Mouse (Mus musculus) kidney, embryonic 16.5 days (tissue): ENCODE results near the gene Gm14403. TPM values are rescaled to one million over a fixed set of nuclear protein-coding genes. Genes with fewer than 3 reads are reported as not detected.
"Not testable (repeated sequence)": the region's sequence is repeated elsewhere in the genome, so short reads cannot be mapped to it uniquely, and the experiment has no call there.

Source experiments
- ATAC-seq: fragments of 200-750 bp; cut with Nextera tagmentation; 2 replicates; pipeline ENCODE4 v1.8.0; 2017; ENCODE audit warnings: moderate TSS enrichment; ENCODE audit not compliant: low FRiP score, low TSS enrichment
- H3K27ac ChIP-seq: fragments of 300-500 bp; sonication (generic); 2 replicates; pipeline ENCODE4 v1.5.1; 2014; ENCODE audit warnings: low read length
- H3K27me3 ChIP-seq: fragments of 300-500 bp; sonication (generic); 2 replicates; pipeline ENCODE4 v1.6.1; 2014; ENCODE audit warnings: low read length, control low read depth, mixed read lengths; ENCODE audit not compliant: insufficient read depth
- H3K36me3 ChIP-seq: fragments of 300-500 bp; sonication (generic); 2 replicates; pipeline ENCODE4 v1.6.1; 2014; ENCODE audit warnings: low read length, control low read depth, mixed read lengths; ENCODE audit not compliant: insufficient read depth
- H3K4me1 ChIP-seq: fragments of 300-500 bp; sonication (generic); 2 replicates; pipeline ENCODE4 v1.6.1; 2014; ENCODE audit warnings: low read length, control low read depth, mixed read lengths; ENCODE audit not compliant: insufficient read depth
- H3K4me2 ChIP-seq: fragments of 300-500 bp; sonication (generic); replicated peaks from 2 replicates; pipeline ENCODE4 v1.6.1; 2014; ENCODE audit warnings: low read depth, low read length
- H3K4me3 ChIP-seq: fragments of 300-500 bp; sonication (generic); 2 replicates; pipeline ENCODE4 v1.5.1; 2014; ENCODE audit warnings: mild to moderate bottlenecking, low read length
- H3K9ac ChIP-seq: fragments of 300-500 bp; sonication (generic); replicated peaks from 2 replicates; pipeline ENCODE4 v1.6.1; 2014; ENCODE audit warnings: low read length
- H3K9me3 ChIP-seq: fragments of 300-500 bp; sonication (generic); 2 replicates; pipeline ENCODE4 v1.6.1; 2016; ENCODE audit warnings: low read length, control low read depth
- WGBS: fragments of 180-500 bp; shearing (Covaris S2); extraction: QIAGEN DNeasy Blood & Tissue Kit; methylation state at CpG from one replicate; pipeline ENCODE4 v1.1.7; 2014; 5-methylcytosine and 5-hydroxymethylcytosine counted together
- polyA plus RNA-seq: library from polyadenylated mRNA; unstranded; fragments of >200 nt; fragmentation: Nextera tagmentation; extraction: Ambion mirVana; gene quantifications from 2 replicates; pipeline ENCODE4 v1.2.1, GENCODE M21; 2015

Gm14403 gene
- polyA plus RNA-seq, 1 experiment from 2014 or later = 8.8 TPM

GRCm38 (mm10) chr2:177513991-177514479 is 16.0 kb downstream of the Gm14403 start:
- WGBS = 89% methylated on average over 4 of the region's 4 CpGs
- not testable (repeated sequence) for H3K4me2 ChIP-seq, H3K9me3 ChIP-seq, H3K27ac ChIP-seq, H3K27me3 ChIP-seq, H3K9ac ChIP-seq, ATAC-seq, H3K36me3 ChIP-seq, H3K4me1 ChIP-seq, H3K4me3 ChIP-seq

GRCm38 (mm10) chr2:177517746-177518145 is 19.7 kb downstream of the Gm14403 start:
- H3K27ac ChIP-seq, H3K27me3 ChIP-seq, H3K9ac ChIP-seq, H3K36me3 ChIP-seq, ATAC-seq, H3K4me1 ChIP-seq, H3K9me3 ChIP-seq, H3K4me3 ChIP-seq, H3K4me2 ChIP-seq: not testable (repeated sequence)
- WGBS = 86% methylated on average over 9 of the region's 9 CpGs

- H3K4me2 ChIP-seq, H3K27ac ChIP-seq, H3K36me3 ChIP-seq, ATAC-seq, H3K4me3 ChIP-seq, H3K9ac ChIP-seq, H3K27me3 ChIP-seq, H3K4me1 ChIP-seq: not testable (repeated sequence)
- WGBS = 84% methylated on average over 7 of the region's 7 CpGs
- peaks cover 10% of the 10 kb centered on the region for H3K9me3 ChIP-seq
Measured at GRCm38 (mm10) chr2:177518354-177518753, 20.3 kb downstream of the Gm14403 start.

GRCm38 (mm10) chr2:177518960-177519359 is 20.9 kb downstream of the Gm14403 start:
- H3K4me1 ChIP-seq, H3K4me2 ChIP-seq, ATAC-seq, H3K36me3 ChIP-seq, H3K9ac ChIP-seq, H3K27ac ChIP-seq, H3K9me3 ChIP-seq, H3K4me3 ChIP-seq, H3K27me3 ChIP-seq: not testable (repeated sequence)
- 85% methylated on average over 1 of the region's 1 CpGs for WGBS

GRCm38 (mm10) chr2:177520035-177520434 is 22.0 kb downstream of the Gm14403 start:
- 77% methylated on average over 8 of the region's 8 CpGs for WGBS
- Histone ChIP-seq H3K9ac (no peak overlapping the region), H3K4me2 (no peak overlapping the region), H3K27ac (no peak overlapping the region), H3K27me3 (no peaks in the 10 kb centered on the region), H3K9me3 (peaks cover 6% of the 10 kb centered on the region), H3K36me3 (no peaks in the 10 kb centered on the region), H3K4me1 (no peaks in the 10 kb centered on the region), H3K4me3 (no peak overlapping the region)
- ATAC-seq = no peak

- WGBS = 92% methylated on average over 19 of the region's 20 CpGs
- no peak for ATAC-seq
Measured at GRCm38 (mm10) chr2:177523061-177523460, 25.0 kb downstream of the Gm14403 start.

GRCm38 (mm10) chr2:177523674-177524073 is 25.7 kb downstream of the Gm14403 start:
- not testable (repeated sequence) for H3K36me3 ChIP-seq, H3K4me2 ChIP-seq, H3K27me3 ChIP-seq, H3K4me3 ChIP-seq, ATAC-seq, H3K9me3 ChIP-seq, H3K4me1 ChIP-seq, H3K27ac ChIP-seq, H3K9ac ChIP-seq
- 91% methylated on average over 6 of the region's 6 CpGs for WGBS

More at GRCm38 (mm10) chr2:177523061-177523460, 25.0 kb downstream of the Gm14403 start:
- no peak overlapping the region for H3K27ac ChIP-seq
- no peak overlapping the region for H3K4me2 ChIP-seq
- H3K4me1 ChIP-seq = no peaks in the 10 kb centered on the region
- H3K4me3 ChIP-seq = no peak overlapping the region
- H3K9ac ChIP-seq = no peak overlapping the region
- no peaks in the 10 kb centered on the region for H3K36me3 ChIP-seq
- peaks cover 6% of the 10 kb centered on the region; the same call in 1 of the 2 replicates for H3K9me3 ChIP-seq
- H3K27me3 ChIP-seq = no peaks in the 10 kb centered on the region

- ATAC-seq, H3K9ac ChIP-seq, H3K9me3 ChIP-seq, H3K36me3 ChIP-seq, H3K27me3 ChIP-seq, H3K4me1 ChIP-seq, H3K4me2 ChIP-seq, H3K27ac ChIP-seq, H3K4me3 ChIP-seq: not testable (repeated sequence)
- 94% methylated on average over 16 of the region's 16 CpGs for WGBS
Measured at GRCm38 (mm10) chr2:177524171-177524570, 26.2 kb downstream of the Gm14403 start.

GRCm38 (mm10) chr2:177535876-177536275 is 37.9 kb downstream of the Gm14403 start:
- ATAC-seq = no peak
- Histone ChIP-seq H3K27ac (no peak overlapping the region), H3K36me3 (no peaks in the 10 kb centered on the region), H3K9ac (no peak overlapping the region), H3K4me1 (no peaks in the 10 kb centered on the region), H3K4me2 (no peak overlapping the region), H3K27me3 (no peaks in the 10 kb centered on the region), H3K4me3 (no peak overlapping the region), H3K9me3 (no peaks in the 10 kb centered on the region)
- WGBS = 78% methylated on average over 9 of the region's 9 CpGs

GRCm38 (mm10) chr2:177537141-177537540 is 39.1 kb downstream of the Gm14403 start:
- H3K4me2 ChIP-seq, H3K4me3 ChIP-seq, H3K27me3 ChIP-seq, H3K4me1 ChIP-seq, ATAC-seq, H3K9ac ChIP-seq, H3K27ac ChIP-seq, H3K36me3 ChIP-seq, H3K9me3 ChIP-seq: not testable (repeated sequence)
- WGBS = 98% methylated on average over 2 of the region's 2 CpGs
